Mouse (Mus musculus) CH12.LX (cell line): ENCODE data around the gene Acsbg2.

ENCODE experiments used
- CTCF ChIP-seq, 2 experiments: IDR thresholded peaks in 1 of 2; conservative IDR thresholded peaks in 1 of 2; 2 replicates each; pipeline ENCODE4 v1.5.1; 2011 to 2012; ENCODE audit warnings: low read depth in 2 of 2, low read length in 2 of 2, improper control_type of control experiment in 1 of 2, inconsistent platforms in 1 of 2, mild to moderate bottlenecking in 1 of 2, moderate library complexity in 1 of 2
- EP300 ChIP-seq: IDR thresholded peaks from 2 replicates; pipeline ENCODE4 v1.6.1; 2011; ENCODE audit warnings: low read length, improper control_type of control experiment
- MAZ ChIP-seq: IDR thresholded peaks from 2 replicates; pipeline ENCODE4 v1.6.1; 2012; ENCODE audit warnings: low read depth, mild to moderate bottlenecking, inconsistent platforms, low read length, improper control_type of control experiment, moderate library complexity
- POLR2A ChIP-seq: IDR thresholded peaks from 2 replicates; pipeline ENCODE4 v1.6.1; 2011; ENCODE audit warnings: low read depth, mild to moderate bottlenecking, improper control_type of control experiment, low read length

GRCm38 (mm10) chr17:56917166-56917565, 42.9 kb upstream of the Acsbg2 start:
- TF ChIP-seq CTCF (conservative IDR thresholded peaks at IDR 0.05 in 1 of 2, IDR thresholded peaks at IDR 0.05 in 1 of 2; ENCODE audit: low read depth in 2 of 2, low read length in 2 of 2) (no peak), MAZ (no peak), POLR2A (no peak), EP300 (no peak)
